Mouse (Mus musculus) kidney, postnatal 0 days (tissue): ENCODE measurements at regions not wholly inside any gene's neighbourhood (a gene's known extent, or its start where the extent isn't known, plus 50 kb on each side); places are given as distances from the start of the nearest gene placed in this dataset.

Experiments used
- ATAC-seq: fragments of 200-750 bp; cut with Nextera tagmentation; replicated peaks from 2 replicates; pipeline ENCODE4 v1.8.0; 2017; ENCODE audit warnings: low read depth, moderate number of reproducible peaks, moderate TSS enrichment, moderate library complexity; ENCODE audit not compliant: low FRiP score
- DNase-seq: peaks from one replicate; pipeline ENCODE4 v3.0.0-alpha.2; 2016; ENCODE audit warnings: low spot score
- H3K27ac ChIP-seq: fragments of 300-500 bp; sonication (generic); 2 replicates; pipeline ENCODE4 v1.5.1; 2014; ENCODE audit warnings: mild to moderate bottlenecking
- H3K27me3 ChIP-seq: fragments of 300-500 bp; sonication (generic); 2 replicates; pipeline ENCODE4 v1.6.1; 2014; ENCODE audit warnings: low read length, mixed read lengths; ENCODE audit not compliant: insufficient read depth
- H3K36me3 ChIP-seq: fragments of 300-500 bp; sonication (generic); 2 replicates; pipeline ENCODE4 v1.6.1; 2014; ENCODE audit warnings: low read length, mixed read lengths; ENCODE audit not compliant: insufficient read depth
- H3K4me1 ChIP-seq: fragments of 300-500 bp; sonication (generic); replicated peaks from 2 replicates; pipeline ENCODE4 v1.6.1; 2014; ENCODE audit warnings: antibody characterized with exemption, low read length, mixed read lengths; ENCODE audit not compliant: insufficient read depth
- H3K4me2 ChIP-seq: fragments of 300-500 bp; sonication (generic); 2 replicates; pipeline ENCODE4 v1.6.1; 2014; ENCODE audit warnings: mild to moderate bottlenecking, low read length, moderate library complexity, mixed read lengths
- H3K4me3 ChIP-seq: fragments of 300-500 bp; sonication (generic); replicated peaks from 2 replicates; pipeline ENCODE4 v1.5.1; 2014; ENCODE audit warnings: low read depth, low read length
- H3K9ac ChIP-seq: fragments of 300-500 bp; sonication (generic); 2 replicates; pipeline ENCODE4 v1.6.1; 2014; ENCODE audit warnings: low read depth, low read length
- H3K9me3 ChIP-seq: fragments of 300-500 bp; sonication (generic); replicated peaks from 2 replicates; pipeline ENCODE4 v1.6.1; 2016; ENCODE audit warnings: low read length, inconsistent platforms, mixed read lengths
- CTCF ChIP-seq: IDR thresholded peaks from 2 replicates; pipeline ENCODE4 v1.5.1; 2016; ENCODE audit warnings: antibody characterized with exemption, low read depth, mild to moderate bottlenecking, moderate library complexity
- WGBS: fragments of 180-500 bp; shearing (Covaris S2); extraction: QIAGEN DNeasy Blood & Tissue Kit; methylation state at CpG from one replicate; pipeline ENCODE4 v1.1.7; 2014; 5-methylcytosine and 5-hydroxymethylcytosine counted together

DNA sequence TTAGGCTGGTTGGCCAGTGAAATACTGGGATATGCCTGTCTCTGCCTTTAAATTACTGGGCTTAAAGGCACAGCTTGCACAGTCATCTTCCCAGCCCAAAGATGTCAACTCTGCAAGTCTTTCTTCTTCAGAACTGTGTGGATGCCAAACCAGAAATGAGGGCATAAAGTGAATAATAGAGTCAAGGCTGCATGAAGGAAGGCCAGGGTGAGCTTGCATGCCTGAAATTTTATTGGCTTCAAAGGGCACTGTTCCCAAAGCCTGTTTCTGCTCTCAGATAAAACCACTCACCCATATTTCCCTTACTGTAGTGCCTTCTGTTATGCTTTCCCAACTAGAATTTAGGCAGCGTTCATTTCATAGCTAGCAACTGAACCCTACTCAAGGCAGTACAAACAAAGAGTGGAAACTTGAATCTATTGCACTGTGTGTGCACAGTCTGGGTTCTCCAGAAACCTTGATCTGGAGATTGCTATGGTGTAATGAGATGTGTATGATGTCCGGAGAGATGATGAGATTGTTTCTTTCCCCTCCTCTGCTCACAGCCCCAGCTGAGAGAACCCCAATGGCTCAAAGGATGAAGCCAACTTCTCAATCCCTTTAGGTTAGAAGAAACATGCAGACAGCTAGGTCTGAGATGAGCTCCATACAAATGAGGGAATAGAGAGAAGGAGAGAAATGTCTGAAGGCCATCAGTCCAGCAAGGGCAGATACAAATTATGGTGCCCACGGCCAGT lies 529.7 kb downstream of the 1810013L24Rik start:
- 71% methylated on average over 3 of the region's 3 CpGs for WGBS
- no peak for DNase-seq
- ATAC-seq, result no peak
- no peaks in the 10 kb centered on the region for H3K36me3 ChIP-seq
- H3K4me2 ChIP-seq, result no peak overlapping the region
- H3K4me3 ChIP-seq, result no peak overlapping the region
- no peak for TF ChIP-seq CTCF
- no peaks in the 10 kb centered on the region for H3K9me3 ChIP-seq
- H3K9ac ChIP-seq, result no peak overlapping the region
- no peaks in the 10 kb centered on the region for H3K4me1 ChIP-seq
- no peak overlapping the region for H3K27ac ChIP-seq
- no peaks in the 10 kb centered on the region for H3K27me3 ChIP-seq

DNA sequence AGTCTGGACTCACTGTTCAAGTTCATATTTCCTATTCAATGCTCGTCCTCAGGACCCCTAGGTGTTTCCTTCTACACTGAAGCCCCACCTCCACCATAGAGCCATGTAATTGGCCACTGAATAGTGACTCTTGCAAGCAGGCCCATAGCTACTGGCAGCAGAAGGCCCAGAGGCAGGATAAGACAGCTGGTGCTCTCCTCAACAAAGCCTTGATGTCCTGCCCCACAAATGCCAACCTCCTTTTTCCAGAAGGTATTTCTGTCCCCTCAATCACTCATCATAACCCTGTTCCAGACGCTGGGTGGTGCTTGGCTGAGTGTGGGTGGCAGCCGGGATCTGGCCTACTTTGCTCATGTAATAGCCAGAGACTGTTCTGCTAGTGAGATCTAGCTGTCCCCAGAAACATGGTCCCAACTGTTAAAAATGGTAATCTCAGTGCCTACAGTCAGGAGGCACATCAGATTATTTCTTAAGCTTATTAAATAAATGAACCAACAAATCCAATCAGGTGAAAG lies 530.9 kb downstream of the 1810013L24Rik start:
- Histone ChIP-seq H3K27me3 (no peaks in the 10 kb centered on the region), H3K4me3 (no peak overlapping the region), H3K36me3 (no peaks in the 10 kb centered on the region), H3K9me3 (no peaks in the 10 kb centered on the region), H3K9ac (no peak overlapping the region), H3K4me1 (no peaks in the 10 kb centered on the region), H3K27ac (no peak overlapping the region), H3K4me2 (no peak overlapping the region)
- ATAC-seq (no peak), DNase-seq (no peak)
- 80% methylated on average over 3 of the region's 3 CpGs for WGBS
- TF ChIP-seq CTCF, result no peak

DNA sequence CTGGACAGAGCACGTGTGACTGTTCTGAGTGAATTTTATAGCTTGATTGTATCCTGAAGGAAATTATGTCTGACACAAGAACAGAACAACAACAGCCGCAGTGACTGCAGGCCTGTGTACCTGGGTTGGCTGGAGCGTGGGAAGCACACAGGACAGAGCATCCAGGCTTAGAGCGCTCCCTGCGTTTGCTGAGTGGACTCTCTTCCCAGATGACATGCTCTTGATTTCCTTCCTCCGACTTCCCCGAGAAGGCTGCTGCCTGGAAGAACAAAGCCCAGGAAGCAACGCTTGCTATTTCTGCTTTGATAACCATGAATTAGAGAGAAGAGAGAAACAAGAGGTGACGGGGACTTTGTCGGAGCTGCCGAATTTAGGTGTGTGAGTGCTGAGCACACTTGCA lies 532.2 kb downstream of the 1810013L24Rik start:
- ATAC-seq, result no peak
- no peak overlapping the region for H3K4me3 ChIP-seq
- TF ChIP-seq CTCF, result no peak

DNA sequence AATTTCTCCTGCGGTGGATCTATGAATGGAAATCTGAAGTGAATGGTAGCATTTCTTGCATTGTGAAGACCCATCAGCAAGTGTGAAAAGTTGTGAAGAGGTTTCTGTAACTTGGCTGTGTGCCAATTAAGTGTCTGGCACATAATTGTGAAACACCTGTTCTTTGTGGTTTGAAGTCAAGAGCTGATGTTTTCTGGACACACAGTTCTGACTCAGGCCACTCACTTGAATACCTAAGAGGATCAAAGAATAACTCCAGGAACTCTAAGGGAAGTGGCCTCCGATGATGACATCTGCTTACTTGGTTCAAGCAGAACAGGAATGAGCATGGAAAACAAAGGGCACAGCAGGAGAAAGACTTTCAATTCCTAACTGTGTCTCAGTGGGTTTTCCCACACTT lies 534.2 kb downstream of the 1810013L24Rik start:
- no peaks in the 10 kb centered on the region for H3K36me3 ChIP-seq
- H3K9ac ChIP-seq, result no peak overlapping the region
- TF ChIP-seq CTCF, result no peak
- no peak overlapping the region for H3K4me2 ChIP-seq
- ATAC-seq (no peak), DNase-seq (no peak)
- no peaks in the 10 kb centered on the region for H3K9me3 ChIP-seq
- H3K27ac ChIP-seq, result no peak overlapping the region
- H3K27me3 ChIP-seq, result no peaks in the 10 kb centered on the region
- H3K4me3 ChIP-seq, result no peak overlapping the region
- H3K4me1 ChIP-seq, result no peaks in the 10 kb centered on the region
- 24% methylated on average over 2 of the region's 2 CpGs for WGBS

More for the DNA sequence above, 532.2 kb downstream of the 1810013L24Rik start:
- no peaks in the 10 kb centered on the region for H3K27me3 ChIP-seq
- H3K4me2 ChIP-seq, result no peak overlapping the region
- H3K4me1 ChIP-seq, result no peaks in the 10 kb centered on the region
- H3K36me3 ChIP-seq, result no peaks in the 10 kb centered on the region
- H3K9me3 ChIP-seq, result no peaks in the 10 kb centered on the region
- 23% methylated on average over 11 of the region's 11 CpGs for WGBS
- H3K27ac ChIP-seq, result no peak overlapping the region
- DNase-seq, result no peak
- H3K9ac ChIP-seq, result no peak overlapping the region

DNA sequence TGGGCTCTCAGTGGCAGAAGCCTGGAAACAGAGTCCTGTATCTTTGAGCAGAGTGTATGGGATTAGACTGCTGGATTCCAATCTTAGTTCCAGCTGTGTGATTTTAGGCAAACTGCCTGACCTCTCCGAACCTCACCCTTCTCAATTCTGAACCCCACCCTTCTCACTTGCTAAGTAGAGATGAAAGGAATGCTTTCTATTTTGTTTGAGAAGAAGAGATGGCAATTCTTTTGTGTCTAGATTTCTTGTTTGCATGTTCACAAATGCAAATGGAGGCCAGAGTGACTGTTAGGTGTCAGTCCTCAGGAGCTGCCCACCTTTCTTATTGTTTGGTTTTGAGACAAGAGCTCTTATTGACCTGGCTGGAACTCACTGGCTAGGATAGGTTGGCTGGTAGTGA lies 561.1 kb downstream of the 1810013L24Rik start:
- ATAC-seq, result no peak
- Histone ChIP-seq H3K9ac (no peak overlapping the region), H3K36me3 (no peaks in the 10 kb centered on the region), H3K9me3 (no peaks in the 10 kb centered on the region), H3K4me2 (no peak overlapping the region), H3K4me3 (no peak overlapping the region), H3K27me3 (no peaks in the 10 kb centered on the region), H3K4me1 (no peaks in the 10 kb centered on the region), H3K27ac (no peak overlapping the region)
- TF ChIP-seq CTCF, result no peak
- no peak for DNase-seq
- 40% methylated on average over 1 of the region's 1 CpGs for WGBS

DNA sequence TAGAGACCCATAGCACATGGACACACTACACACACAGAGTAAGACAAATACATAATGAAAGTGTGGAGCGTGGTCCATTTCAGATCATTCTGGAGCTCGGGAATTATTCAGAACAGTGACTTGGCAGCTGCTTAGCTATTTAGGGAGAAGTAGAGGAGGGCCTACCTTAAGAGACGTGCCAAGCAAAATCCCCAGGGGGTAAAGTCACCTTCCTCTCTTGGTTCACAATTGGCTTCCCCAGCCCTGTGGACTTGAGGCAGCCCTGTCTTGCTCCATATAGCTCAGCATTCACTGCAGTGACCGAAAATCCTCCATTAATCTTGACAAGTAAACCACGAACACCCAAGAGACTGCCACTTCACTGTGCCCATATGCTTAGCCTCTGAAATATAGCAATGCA lies 574.8 kb downstream of the 1810013L24Rik start:
- H3K4me1 ChIP-seq, result no peaks in the 10 kb centered on the region
- 81% methylated on average over 5 of the region's 5 CpGs for WGBS

More for the DNA sequence above, 574.8 kb downstream of the 1810013L24Rik start:
- TF ChIP-seq CTCF, result no peak
- Histone ChIP-seq H3K27ac (no peak overlapping the region), H3K9me3 (no peaks in the 10 kb centered on the region), H3K4me3 (no peak overlapping the region), H3K4me2 (no peak overlapping the region), H3K9ac (no peak overlapping the region), H3K27me3 (no peaks in the 10 kb centered on the region), H3K36me3 (no peaks in the 10 kb centered on the region)
- DNase-seq (no peak), ATAC-seq (no peak)
